27 mouse cellular contexts compared by ENCODE assay signal in the genomic region with DNA sequence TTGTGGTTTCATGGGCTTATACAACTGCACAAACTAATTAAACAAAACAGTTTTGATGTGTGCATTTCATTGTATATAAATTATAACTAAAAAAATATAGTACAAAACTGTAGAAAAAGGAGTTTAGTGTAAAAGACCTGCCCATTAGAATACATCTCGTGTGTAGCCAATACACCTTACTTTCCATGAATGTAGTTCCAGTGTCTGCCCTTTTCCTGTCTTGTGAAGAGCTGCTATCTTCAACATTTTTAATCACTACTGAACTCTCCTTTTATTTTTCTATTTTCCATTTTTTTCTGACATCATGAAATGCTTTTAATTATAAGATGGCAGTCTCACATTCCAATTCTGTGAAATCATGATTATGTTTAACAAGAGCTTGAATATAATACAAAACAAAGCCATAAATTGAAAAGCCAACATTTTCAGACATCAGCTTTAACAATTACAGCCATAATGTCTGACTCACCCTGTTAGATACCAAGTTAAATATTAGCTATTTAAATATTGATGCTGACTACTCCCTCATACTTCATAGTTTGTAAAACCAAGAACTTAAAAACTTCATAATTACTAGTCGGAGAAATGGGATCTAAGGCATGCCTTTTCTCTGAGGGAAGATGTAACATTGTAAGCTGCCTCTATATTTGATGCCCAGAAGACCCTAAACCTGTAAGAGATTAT.
"Had no signal": no experiment of that assay in that cellular context is flagged by ENCODE, and none has a peak within 500 bp of the region (broad histone marks: within the 10 kb centered on the region; RNA-seq: fewer than 3 reads in every experiment).

No protein-coding gene starts in this region.

- H3K9me3 ChIP-seq: embryonic facial prominence, embryonic 10.5 days; embryonic facial prominence, embryonic 12.5 days; embryonic facial prominence, embryonic 13.5 days; embryonic facial prominence, embryonic 15.5 days; forebrain, embryonic 10.5 days; forebrain, embryonic 12.5 days; forebrain, embryonic 13.5 days; forebrain, embryonic 15.5 days had no signal

- DNase-seq: cerebellum, adult 9-10 months; cerebellum, adult 9-11 months; cerebellum, postnatal 10 days; cerebellum, postnatal 14 days; cerebellum, postnatal 25 days; cerebellum, postnatal 36 days; embryo, embryonic 11 days; forebrain, postnatal 0 days; gastrocnemius, adult 2 months; gastrocnemius, postnatal 10 days; gastrocnemius, postnatal 14 days; gastrocnemius, postnatal 25 days; gastrocnemius, postnatal 36 days; heart, adult 11 months; heart, adult 18-20 months; heart, adult 2 months had no signal

- ATAC-seq: forebrain, embryonic 13.5 days; forebrain, embryonic 14.5 days; forebrain, embryonic 15.5 days; forebrain, embryonic 16.5 days; forebrain, postnatal 0 days had no signal

- H3K9ac ChIP-seq: embryonic facial prominence, embryonic 12.5 days; embryonic facial prominence, embryonic 13.5 days; embryonic facial prominence, embryonic 15.5 days; forebrain, embryonic 12.5 days; forebrain, embryonic 13.5 days; forebrain, embryonic 15.5 days; forebrain, postnatal 0 days had no signal

- H3K4me3 ChIP-seq: embryonic facial prominence, embryonic 10.5 days; embryonic facial prominence, embryonic 12.5 days; embryonic facial prominence, embryonic 13.5 days; embryonic facial prominence, embryonic 15.5 days; erythroblast, embryonic 14.5 days; forebrain, embryonic 10.5 days; forebrain, embryonic 12.5 days; forebrain, embryonic 13.5 days; forebrain, embryonic 15.5 days; gastrocnemius, adult 2 months; heart, adult 2 months had no signal

- H3K4me2 ChIP-seq: embryonic facial prominence, embryonic 12.5 days; embryonic facial prominence, embryonic 13.5 days; embryonic facial prominence, embryonic 15.5 days; forebrain, embryonic 12.5 days; forebrain, embryonic 13.5 days; forebrain, embryonic 15.5 days had no signal

- H3K4me1 ChIP-seq: embryonic facial prominence, embryonic 10.5 days; embryonic facial prominence, embryonic 12.5 days; embryonic facial prominence, embryonic 13.5 days; embryonic facial prominence, embryonic 15.5 days; forebrain, embryonic 10.5 days; forebrain, embryonic 12.5 days; forebrain, embryonic 13.5 days; forebrain, embryonic 15.5 days had no signal

- H3K27me3 ChIP-seq: embryonic facial prominence, embryonic 12.5 days; embryonic facial prominence, embryonic 13.5 days; embryonic facial prominence, embryonic 15.5 days; forebrain, embryonic 12.5 days; forebrain, embryonic 13.5 days; forebrain, embryonic 15.5 days had no signal

- H3K27ac ChIP-seq: embryonic facial prominence, embryonic 10.5 days; embryonic facial prominence, embryonic 12.5 days; embryonic facial prominence, embryonic 13.5 days; embryonic facial prominence, embryonic 15.5 days; forebrain, embryonic 10.5 days; forebrain, embryonic 12.5 days; forebrain, embryonic 13.5 days; forebrain, embryonic 15.5 days; gastrocnemius, adult 2 months; heart, adult 2 months had no signal

- H3K36me3 ChIP-seq: embryonic facial prominence, embryonic 10.5 days; embryonic facial prominence, embryonic 12.5 days; embryonic facial prominence, embryonic 13.5 days; embryonic facial prominence, embryonic 15.5 days; forebrain, embryonic 10.5 days; forebrain, embryonic 12.5 days; forebrain, embryonic 15.5 days had no signal
